Mouse (Mus musculus): ENCODE measurements at regions not wholly inside any gene's neighbourhood (a gene's known extent, or its start where the extent isn't known, plus 50 kb on each side); places are given as distances from the start of the nearest gene placed in this dataset.

GRCm38 (mm10) chr17:9967988-9968387 lies 298.5 kb upstream of the Pabpc6 start:
- TF ChIP-seq CTCF (IDR thresholded peaks at IDR 0.05; ENCODE audit: low read depth) (no peak), EP300 (IDR thresholded peaks at IDR 0.05; ENCODE audit: low read depth) (no peak)
